8 mouse cellular contexts compared by ENCODE assay signal in genomic region chr10:121365781-121366272, GRCm38 (mm10). TPM values are rescaled to one million over a fixed set of nuclear protein-coding genes. Genes with fewer than 3 reads are reported as not detected.
A peak's percentile ranks its signal among the peaks of the same experiment; 100 is the strongest.
DNase-seq lines count a peak whose midpoint lies in the region; ATAC-seq and TF ChIP-seq lines count a peak whose summit lies in the region.

No protein-coding gene starts in this region.

- 13% methylated on average over 9 of the region's 9 CpGs for WGBS in cerebellum, adult 2 months

- no peaks in the 10 kb centered on the region for H3K27me3 ChIP-seq in cerebellum, adult 2 months (ENCODE audit: control insufficient read depth, insufficient read depth, low read length)
- no peaks in the 10 kb centered on the region for H3K27me3 ChIP-seq in splenic B cell, adult 2 months (ENCODE audit: control insufficient read depth, insufficient read depth, low read length, poor library complexity, severe bottlenecking)

- no peak overlapping the region for H3K27ac ChIP-seq in cerebellum, adult 2 months (ENCODE audit: insufficient read depth, low read length)

- no peak for ATAC-seq in cerebellum, adult (ENCODE audit: insufficient number of reproducible peaks, low FRiP score, low TSS enrichment)
- ATAC-seq in granulocyte monocyte progenitor cell, adult 5-6 weeks (replicated peaks; ENCODE audit: poor library complexity, severe bottlenecking), result peak; percentile 79

- no peak for TF ChIP-seq POLR2A in cerebellum, adult 2 months (IDR thresholded peaks at IDR 0.05; ENCODE audit: borderline replicate concordance, insufficient read depth, low read length)

- no peaks in the 10 kb centered on the region for H3K4me1 ChIP-seq in cerebellum, adult 2 months (ENCODE audit: control insufficient read depth, insufficient read depth, low read length)

- peak in 1 of 2 experiments; percentile 23 for DNase-seq in cerebellum, adult 2 months
- DNase-seq in NIH3T3 (ENCODE audit: low read depth), result peak; percentile 84
- peak; percentile 71 for DNase-seq in kidney, adult 11 months
- DNase-seq in lung, postnatal 10 days, result peak; percentile 52
- DNase-seq in splenic B cell, adult 2 months (ENCODE audit: low read depth, low spot score), result peak; percentile 71
- DNase-seq in layer of hippocampus, adult 11-12 months (ENCODE audit: low spot score), result no peak

- H3K36me3 ChIP-seq in splenic B cell, adult 2 months (ENCODE audit: control insufficient read depth, insufficient read depth, low read length, poor library complexity, severe bottlenecking), result peaks cover 3% of the 10 kb centered on the region

- H3K4me3 ChIP-seq in cerebellum, adult 2 months (replicated peaks; ENCODE audit: insufficient read depth, low read depth, low read length), result peak overlapping the region; percentile 74

- no peak for TF ChIP-seq CTCF in cerebellum, adult 2 months (IDR thresholded peaks at IDR 0.05; ENCODE audit: borderline replicate concordance, insufficient read depth, low read depth, low read length)

RNA-seq across cellular contexts. Expression of gene Gns, which starts 0.9 kb away (rescaled TPM):
- polyA plus RNA-seq in cerebellum, adult 2 months (2012; rRNA removed), result 48.6 and 49.2 TPM in 2 replicates
- 13.6 and 15.6 TPM in 2 replicates for total RNA-seq in granulocyte monocyte progenitor cell, adult 5-6 weeks (2014; fragmentation: Nextera tagmentation)
- total RNA-seq in granulocyte monocyte progenitor cell, adult 5-6 weeks (2017), result 7.1 and 9.4 TPM in 2 replicates

RNA-seq across cellular contexts. Expression of gene Tbc1d30, which starts 14.7 kb away (rescaled TPM):
- 25.8 and 26.0 TPM in 2 replicates for polyA plus RNA-seq in cerebellum, adult 2 months (2012; rRNA removed)
- not detected in 2 replicates for total RNA-seq in granulocyte monocyte progenitor cell, adult 5-6 weeks (2014; fragmentation: Nextera tagmentation)
- total RNA-seq in granulocyte monocyte progenitor cell, adult 5-6 weeks (2017), result 2.6 and 7.3 TPM in 2 replicates
